8 mouse cellular contexts compared by ENCODE assay signal in the genomic region with DNA sequence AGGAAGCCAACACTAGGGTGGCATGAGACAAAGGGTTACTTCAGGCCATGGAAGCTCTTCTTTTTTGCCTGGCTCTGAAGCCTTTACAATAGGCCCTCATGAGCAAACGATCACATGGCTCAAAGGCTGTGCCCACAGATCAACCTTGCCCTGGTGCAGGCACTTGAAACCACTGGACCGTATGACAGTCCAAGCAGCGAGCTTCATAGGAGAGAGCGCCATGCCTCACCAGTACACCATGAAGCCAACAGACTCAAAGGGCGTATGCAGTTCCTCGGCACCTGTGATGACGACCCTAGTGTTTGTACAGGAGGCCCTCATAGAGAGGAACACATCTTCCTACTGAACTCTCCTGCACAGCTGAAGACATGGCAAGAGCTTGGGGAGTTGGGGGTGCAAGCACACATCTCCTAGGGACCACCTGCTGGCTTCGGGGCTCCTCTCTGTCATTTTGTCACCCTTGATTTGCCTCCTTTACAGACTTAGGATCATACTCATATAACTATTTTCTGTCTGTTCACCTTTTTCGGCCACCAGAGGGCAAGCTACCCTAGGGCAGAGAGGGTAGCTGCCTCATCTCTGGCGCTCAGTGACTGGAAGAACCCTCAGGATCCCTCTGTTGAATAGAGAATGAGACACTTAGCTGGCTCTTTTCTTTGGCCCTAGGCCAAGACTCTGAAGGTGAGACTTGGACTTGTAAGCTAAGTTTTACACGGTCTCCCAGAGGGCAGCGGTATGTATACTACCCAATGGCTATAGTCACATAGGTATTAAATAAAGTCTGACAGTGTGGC.
A peak's percentile ranks its signal among the peaks of the same experiment; 100 is the strongest.
DNase-seq lines count a peak whose midpoint lies in the region; ATAC-seq and TF ChIP-seq lines count a peak whose summit lies in the region.

No protein-coding gene starts in this region.

- ATAC-seq in activated CD4-positive, CD25-positive, alpha-beta regulatory T cell, adult 4 months, result peak; percentile 86
- ATAC-seq in heart, embryonic 12.5 days (ENCODE audit: insufficient number of reproducible peaks, low FRiP score), result 0 out of 2 replicates have a peak, but pooled peaks have one; percentile 54
- ATAC-seq in kidney, embryonic 14.5 days (ENCODE audit: low FRiP score, low TSS enrichment), result peak; percentile 37; the same call in 1 of the 2 replicates
- ATAC-seq in megakaryocyte, adult 5-6 weeks (ENCODE audit: poor library complexity, severe bottlenecking), result no peak

- in situ Hi-C loops in CH12.LX (cut with MboI; ENCODE audit: low pct_ligation_motif_present, low pct_unique_long_range_greater_than_20kb, low sequenced_read_pairs), result no loop called here

- TF ChIP-seq CTCF in CH12.LX (conservative IDR thresholded peaks at IDR 0.05 in 1 of 2, IDR thresholded peaks at IDR 0.05 in 1 of 2; ENCODE audit: low read depth in 2 of 2, low read length in 2 of 2), result peak; percentile 63 to 93

- H3K79me2 ChIP-seq in CH12.LX (replicated peaks; ENCODE audit: control insufficient read depth, extremely low read depth, insufficient read depth, poor library complexity, severe bottlenecking), result no peaks in the 10 kb centered on the region

- H3K27me3 ChIP-seq in CH12.LX (replicated peaks), result no peaks in the 10 kb centered on the region
- H3K27me3 ChIP-seq in heart, embryonic 12.5 days (replicated peaks), result no peaks in the 10 kb centered on the region
- no peaks in the 10 kb centered on the region for H3K27me3 ChIP-seq in kidney, embryonic 14.5 days (ENCODE audit: control insufficient read depth, insufficient read depth, low read length)

- H3K4me1 ChIP-seq in CH12.LX (ENCODE audit: control insufficient read depth in 1 of 2, insufficient read depth in 2 of 2), result peaks cover 0 to 30% of the 10 kb centered on the region in 2 experiments; a peak in 2 of 4 replicates
- H3K4me1 ChIP-seq in heart, embryonic 12.5 days (replicated peaks), result peaks cover 6% of the 10 kb centered on the region; the same call in 1 of the 2 replicates
- H3K4me1 ChIP-seq in kidney, embryonic 14.5 days (ENCODE audit: control insufficient read depth, insufficient read depth, low read length), result peaks cover 12% of the 10 kb centered on the region

- H3K27ac ChIP-seq in CH12.LX (ENCODE audit: insufficient read depth, low read depth), result no peak overlapping the region
- no peak overlapping the region for H3K27ac ChIP-seq in heart, embryonic 12.5 days (ENCODE audit: poor library complexity, severe bottlenecking)
- no peak overlapping the region for H3K27ac ChIP-seq in kidney, embryonic 14.5 days (ENCODE audit: low read depth, low read length)

- H3K36me3 ChIP-seq in CH12.LX (replicated peaks in 1 of 2; ENCODE audit: control insufficient read depth in 1 of 2, insufficient read depth in 1 of 2, low read length in 1 of 2), result peaks cover 0 to 89% of the 10 kb centered on the region in 2 experiments
- peaks cover 96% of the 10 kb centered on the region for H3K36me3 ChIP-seq in heart, embryonic 12.5 days
- peaks cover 91% of the 10 kb centered on the region for H3K36me3 ChIP-seq in kidney, embryonic 14.5 days (ENCODE audit: control insufficient read depth, insufficient read depth, low read length)

- TF ChIP-seq EP300 in CH12.LX (IDR thresholded peaks at IDR 0.05; ENCODE audit: low read length), result no peak

- H3K4me2 ChIP-seq in CH12.LX (ENCODE audit: insufficient read depth, low read depth, poor library complexity, severe bottlenecking), result no peak overlapping the region
- no peak overlapping the region for H3K4me2 ChIP-seq in heart, embryonic 12.5 days
- H3K4me2 ChIP-seq in kidney, embryonic 14.5 days (replicated peaks; ENCODE audit: low read depth, low read length), result no peak overlapping the region

- H3K4me3 ChIP-seq in CH12.LX (replicated peaks in 1 of 3; ENCODE audit: low read depth in 2 of 3, low read length in 2 of 3, poor library complexity in 1 of 3), result no peak overlapping the region
- no peak overlapping the region for H3K4me3 ChIP-seq in heart, embryonic 12.5 days
- H3K4me3 ChIP-seq in kidney, embryonic 14.5 days (ENCODE audit: low read length), result no peak overlapping the region

- peak; percentile 75 for DNase-seq in CH12.LX (ENCODE audit: extremely low read depth)
- peak; percentile 64 for DNase-seq in embryo, embryonic 10 days (ENCODE audit: low spot score)
- DNase-seq in lung, postnatal 14 days, result peak; percentile 76
- peak; percentile 30 for DNase-seq in retina, adult 2 months (ENCODE audit: low read depth, low spot score)

- H3K9ac ChIP-seq in CH12.LX (ENCODE audit: insufficient read depth, low read depth), result no peak overlapping the region
- H3K9ac ChIP-seq in heart, embryonic 12.5 days, result no peak overlapping the region
- no peak overlapping the region for H3K9ac ChIP-seq in kidney, embryonic 14.5 days (ENCODE audit: low read depth, low read length)

- WGBS in heart, embryonic 12.5 days, result 73% methylated on average over 12 of the region's 12 CpGs
- WGBS in kidney, embryonic 14.5 days, result 70% methylated on average over 12 of the region's 12 CpGs

- dilution Hi-C loops in CH12.LX (cut with MboI; ENCODE audit: extremely low pct_ligation_motif_present, extremely low pct_unique_long_range_greater_than_20kb, low sequenced_read_pairs), result no loop called here

- no peaks in the 10 kb centered on the region for H3K9me3 ChIP-seq in CH12.LX (replicated peaks; ENCODE audit: low read length)
- no peaks in the 10 kb centered on the region for H3K9me3 ChIP-seq in heart, embryonic 12.5 days (replicated peaks)
- no peaks in the 10 kb centered on the region for H3K9me3 ChIP-seq in kidney, embryonic 14.5 days (ENCODE audit: control insufficient read depth, low read length)

- no peak for TF ChIP-seq POLR2A in CH12.LX (IDR thresholded peaks at IDR 0.05; ENCODE audit: low read depth, low read length)

- TF ChIP-seq RAD21 in CH12.LX (IDR thresholded peaks at IDR 0.05; ENCODE audit: low read depth, low read length), result peak; percentile 94

TF ChIP-seq in CH12.LX, 34 proteins besides CTCF, POLR2A, EP300 and RAD21:
- TF ChIP-seq MYC (IDR thresholded peaks at IDR 0.05; ENCODE audit: low read depth, low read length), result no peak
- TF ChIP-seq USF2 (conservative IDR thresholded peaks at IDR 0.05; ENCODE audit: low read depth, low read length), result no peak
- TF ChIP-seq SMC3 (IDR thresholded peaks at IDR 0.05; ENCODE audit: low read depth, low read length), result peak; percentile 98
- TF ChIP-seq CHD1 (IDR thresholded peaks at IDR 0.05; ENCODE audit: low read depth, low read length), result no peak
- no peak for TF ChIP-seq NELFE (IDR thresholded peaks at IDR 0.05; ENCODE audit: low read depth, low read length)
- TF ChIP-seq BHLHE40 (IDR thresholded peaks at IDR 0.05; ENCODE audit: low read depth, low read length), result no peak
- TF ChIP-seq JUND (conservative IDR thresholded peaks at IDR 0.05; ENCODE audit: low read depth, low read length), result no peak
- no peak for TF ChIP-seq ZNF384 (IDR thresholded peaks at IDR 0.05; ENCODE audit: low read depth, low read length)
- TF ChIP-seq ZC3H11A (IDR thresholded peaks at IDR 0.05; ENCODE audit: low read depth, low read length), result peak; percentile 92
- TF ChIP-seq UBTF (IDR thresholded peaks at IDR 0.05; ENCODE audit: low read depth, low read length), result no peak
- TF ChIP-seq MXI1 (IDR thresholded peaks at IDR 0.05; ENCODE audit: low read depth, low read length), result no peak
- TF ChIP-seq E2F4 (IDR thresholded peaks at IDR 0.05; ENCODE audit: insufficient replicate concordance, low read depth, low read length), result no peak
- no peak for TF ChIP-seq ETS1 (conservative IDR thresholded peaks at IDR 0.05; ENCODE audit: low read depth, low read length)
- TF ChIP-seq IRF4 (IDR thresholded peaks at IDR 0.05; ENCODE audit: low read depth, low read length), result no peak
- no peak for TF ChIP-seq USF1 (IDR thresholded peaks at IDR 0.05; ENCODE audit: low read depth, low read length)
- TF ChIP-seq GABPA (IDR thresholded peaks at IDR 0.05; ENCODE audit: insufficient replicate concordance, low read depth, low read length), result no peak
- TF ChIP-seq MAZ (IDR thresholded peaks at IDR 0.05; ENCODE audit: low read depth, low read length), result no peak
